Mouse (Mus musculus): ENCODE measurements around the gene Itgb3bp.
A peak's percentile ranks its signal among the peaks of the same experiment; 100 is the strongest.

Itgb3bp gene

GRCm38 (mm10) chr4:99934859-99935258 is 5.2 kb upstream of the Itgb3bp start:
- DNase-seq (ENCODE audit: low spot score in 2 of 2): no peak

GRCm38 (mm10) chr4:99931807-99932206 is 2.2 kb upstream of the Itgb3bp start:
- DNase-seq (ENCODE audit: low spot score in 2 of 2): no peak

- DNase-seq (ENCODE audit: low spot score in 2 of 2): no peak
Measured at GRCm38 (mm10) chr4:99931240-99931580, 1.6 kb upstream of the Itgb3bp start.

- DNase-seq (ENCODE audit: low spot score in 2 of 2): no peak
Measured at GRCm38 (mm10) chr4:99930518-99931239, 1.1 kb upstream of the Itgb3bp start.

GRCm38 (mm10) chr4:99929149-99929612 is 432 bp downstream of the Itgb3bp start, which contains the start of gene Pgm1:
TSS of gene Pgm1 (plus strand) at chr4:99929414.
- no peak for DNase-seq (ENCODE audit: low spot score in 2 of 2)

GRCm38 (mm10) chr4:99928521-99928920 is 1.1 kb downstream of the Itgb3bp start:
- no peak for DNase-seq (ENCODE audit: low spot score in 2 of 2)

GRCm38 (mm10) chr4:99926380-99926779 is 3.2 kb downstream of the Itgb3bp start:
- no peak for DNase-seq (ENCODE audit: low spot score in 2 of 2)

- no peak for DNase-seq (ENCODE audit: low spot score in 2 of 2)
Measured at GRCm38 (mm10) chr4:99913894-99914451, 15.6 kb downstream of the Itgb3bp start.

- DNase-seq (ENCODE audit: low spot score in 2 of 2): no peak
Measured at GRCm38 (mm10) chr4:99882405-99882804, 47.2 kb downstream of the Itgb3bp start.

GRCm38 (mm10) chr4:99881882-99882281 is 47.7 kb downstream of the Itgb3bp start:
- DNase-seq (ENCODE audit: low spot score in 2 of 2): peak in 1 of 2 experiments; percentile 15

GRCm38 (mm10) chr4:99829094-99830073 is 100.2 kb downstream of the Itgb3bp start, which contains the start of gene Efcab7:
TSS of gene Efcab7 (plus strand) at chr4:99829198.
- peak; percentile 69 to 81 for DNase-seq (ENCODE audit: low spot score in 2 of 2)

- no peak for DNase-seq (ENCODE audit: low spot score in 2 of 2)
Measured at GRCm38 (mm10) chr4:99828739-99829093, 100.9 kb downstream of the Itgb3bp start.

GRCm38 (mm10) chr4:99828337-99828736 is 101.3 kb downstream of the Itgb3bp start:
- DNase-seq (ENCODE audit: low spot score in 2 of 2): no peak

GRCm38 (mm10) chr4:99816697-99817460 is 112.7 kb downstream of the Itgb3bp start:
- DNase-seq (ENCODE audit: low spot score in 2 of 2): no peak

- no peak for DNase-seq (ENCODE audit: low spot score in 2 of 2)
Measured at GRCm38 (mm10) chr4:99792365-99792764, 137.2 kb downstream of the Itgb3bp start.

- DNase-seq (ENCODE audit: low spot score in 2 of 2): no peak
Measured at GRCm38 (mm10) chr4:99773041-99773440, 156.6 kb downstream of the Itgb3bp start.

- no peak for DNase-seq (ENCODE audit: low spot score in 2 of 2)
Measured at GRCm38 (mm10) chr4:99770555-99770954, 159.1 kb downstream of the Itgb3bp start.

GRCm38 (mm10) chr4:99766753-99767152 is 162.9 kb downstream of the Itgb3bp start:
- no peak for DNase-seq (ENCODE audit: low spot score in 2 of 2)

GRCm38 (mm10) chr4:99766303-99766702 is 163.3 kb downstream of the Itgb3bp start:
- DNase-seq (ENCODE audit: low spot score in 2 of 2): no peak

- no peak for DNase-seq (ENCODE audit: low spot score in 2 of 2)
Measured at GRCm38 (mm10) chr4:99752426-99752825, 177.2 kb downstream of the Itgb3bp start.

- no peak for DNase-seq (ENCODE audit: low spot score in 2 of 2)
Measured at GRCm38 (mm10) chr4:99739836-99740235, 189.8 kb downstream of the Itgb3bp start.
